Mouse (Mus musculus): ENCODE data around the gene Maneal.
A peak's percentile ranks its signal among the peaks of the same experiment; 100 is the strongest.

Gene Maneal

GRCm38 (mm10) chr4:124861283-124862188, at the start of gene Maneal:
Maneal (minus strand) TSS chr4:124862171.
- no peak for DNase-seq

- DNase-seq = no peak
Observed at GRCm38 (mm10) chr4:124905971-124906822, 44.2 kb upstream of the Maneal start.

- no peak for DNase-seq
Observed at GRCm38 (mm10) chr4:124905417-124905816, 43.4 kb upstream of the Maneal start.

- no peak for DNase-seq
Observed at GRCm38 (mm10) chr4:124899906-124900305, 37.9 kb upstream of the Maneal start.

GRCm38 (mm10) chr4:124898428-124898827, 36.5 kb upstream of the Maneal start:
- no peak for DNase-seq

- peak; percentile 86 for DNase-seq
Observed at GRCm38 (mm10) chr4:124894508-124895428, 32.8 kb upstream of the Maneal start.

GRCm38 (mm10) chr4:124893769-124894168, 31.8 kb upstream of the Maneal start:
- no peak for DNase-seq

GRCm38 (mm10) chr4:124890831-124891230, 28.9 kb upstream of the Maneal start:
- no peak for DNase-seq

- no peak for DNase-seq
Observed at GRCm38 (mm10) chr4:124889935-124890334, 28.0 kb upstream of the Maneal start.

- DNase-seq = no peak
Observed at GRCm38 (mm10) chr4:124888702-124889101, 26.7 kb upstream of the Maneal start.

GRCm38 (mm10) chr4:124882151-124882729, 20.3 kb upstream of the Maneal start:
- DNase-seq = peak; percentile 36

- peak; percentile 87 for DNase-seq
Observed at GRCm38 (mm10) chr4:124881341-124881908, 19.5 kb upstream of the Maneal start.

GRCm38 (mm10) chr4:124880599-124880998, 18.6 kb upstream of the Maneal start, which contains the start of gene Epha10:
Epha10 (plus strand) TSS chr4:124880899.
- no peak for DNase-seq

GRCm38 (mm10) chr4:124872719-124873118, 10.7 kb upstream of the Maneal start:
- DNase-seq = no peak

- DNase-seq = no peak
Observed at GRCm38 (mm10) chr4:124860446-124860845, 1.5 kb downstream of the Maneal start.

- DNase-seq = no peak
Observed at GRCm38 (mm10) chr4:124858370-124858769, 3.6 kb downstream of the Maneal start.

- DNase-seq = no peak
Observed at GRCm38 (mm10) chr4:124856294-124856693, 5.7 kb downstream of the Maneal start.

- peak; percentile 79 for DNase-seq
Observed at GRCm38 (mm10) chr4:124850933-124851658, 10.9 kb downstream of the Maneal start, which contains the start of gene 1110065P20Rik. 1110065P20Rik (minus strand) TSS chr4:124851196.

- DNase-seq = peak; percentile 94
Observed at GRCm38 (mm10) chr4:124850261-124850913, 11.6 kb downstream of the Maneal start, which contains the start of gene Yrdc. Yrdc (plus strand) TSS chr4:124850679.

GRCm38 (mm10) chr4:124849631-124850260, 12.2 kb downstream of the Maneal start:
- DNase-seq = peak; percentile 69

Data from right cerebral cortex, postnatal 25 days (tissue).